Mouse (Mus musculus): ENCODE results near the gene Srebf1.

GRCm38 (mm10) chr11:60178005-60178404, 44.4 kb downstream of the Srebf1 start:
- no peak for TF ChIP-seq CTCF (IDR thresholded peaks at IDR 0.05; ENCODE audit: borderline replicate concordance, insufficient read depth, low read length)
- TF ChIP-seq POLR2A (IDR thresholded peaks at IDR 0.05; ENCODE audit: low read depth, low read length) = no peak
